Mouse (Mus musculus): ENCODE data around the gene Gpr156. TPM values are rescaled to one million over a fixed set of nuclear protein-coding genes. Genes with fewer than 3 reads are reported as not detected.

Gene Gpr156
- total and polyA plus RNA-seq, 3 experiments = 0.08 to 0.09 TPM; not detected in 1

DNA sequence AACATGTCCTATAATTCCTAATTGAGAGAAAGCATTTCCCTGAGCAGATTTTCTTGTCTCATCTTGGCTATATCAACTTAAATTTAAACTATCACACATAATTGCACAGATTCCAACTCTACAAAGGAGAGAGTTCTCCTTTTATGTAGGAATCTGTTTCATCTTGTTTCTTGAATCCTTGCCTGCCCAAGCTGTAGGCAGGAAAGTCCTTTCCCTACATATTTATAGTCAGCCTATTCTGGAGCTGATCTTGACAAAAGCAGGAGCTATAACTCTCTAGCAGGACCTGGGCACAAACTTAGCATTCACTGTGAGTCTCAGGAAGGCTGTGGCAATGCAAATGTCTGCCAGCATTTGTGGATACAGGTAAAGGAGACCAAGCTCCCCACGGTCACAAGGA lies 125.9 kb downstream of the Gpr156 start:
- no peak overlapping the region for H3K4me3 ChIP-seq (replicated peaks in 1 of 3; ENCODE audit: low read depth in 2 of 3, low read length in 2 of 3, poor library complexity in 1 of 3)
- no peak overlapping the region for H3K9ac ChIP-seq (ENCODE audit: insufficient read depth, low read depth)
- H3K4me2 ChIP-seq (ENCODE audit: insufficient read depth, low read depth, poor library complexity, severe bottlenecking) = no peak overlapping the region
- dilution Hi-C loops (cut with MboI; ENCODE audit: extremely low pct_ligation_motif_present, extremely low pct_unique_long_range_greater_than_20kb, low sequenced_read_pairs) (no loop called here), in situ Hi-C loops (cut with MboI; ENCODE audit: low pct_ligation_motif_present, low pct_unique_long_range_greater_than_20kb, low sequenced_read_pairs) (no loop called here)
- H3K36me3 ChIP-seq (replicated peaks in 1 of 2; ENCODE audit: control insufficient read depth in 1 of 2, insufficient read depth in 1 of 2, low read length in 1 of 2) = no peaks in the 10 kb centered on the region
- H3K27me3 ChIP-seq (replicated peaks) = no peaks in the 10 kb centered on the region
- no peaks in the 10 kb centered on the region for H3K4me1 ChIP-seq (ENCODE audit: control insufficient read depth in 1 of 2, insufficient read depth in 2 of 2)
- H3K9me3 ChIP-seq (replicated peaks; ENCODE audit: low read length) = no peaks in the 10 kb centered on the region
- DNase-seq (ENCODE audit: extremely low read depth) = no peak
- H3K79me2 ChIP-seq (replicated peaks; ENCODE audit: control insufficient read depth, extremely low read depth, insufficient read depth, poor library complexity, severe bottlenecking) = no peaks in the 10 kb centered on the region
- H3K27ac ChIP-seq (ENCODE audit: insufficient read depth, low read depth) = no peak overlapping the region
- TF ChIP-seq TBP (conservative IDR thresholded peaks at IDR 0.05; ENCODE audit: low read depth, low read length) (no peak), MYC (IDR thresholded peaks at IDR 0.05; ENCODE audit: low read depth, low read length) (no peak), POLR2AphosphoS2 (IDR thresholded peaks at IDR 0.05; ENCODE audit: low read depth, low read length) (no peak)

DNA sequence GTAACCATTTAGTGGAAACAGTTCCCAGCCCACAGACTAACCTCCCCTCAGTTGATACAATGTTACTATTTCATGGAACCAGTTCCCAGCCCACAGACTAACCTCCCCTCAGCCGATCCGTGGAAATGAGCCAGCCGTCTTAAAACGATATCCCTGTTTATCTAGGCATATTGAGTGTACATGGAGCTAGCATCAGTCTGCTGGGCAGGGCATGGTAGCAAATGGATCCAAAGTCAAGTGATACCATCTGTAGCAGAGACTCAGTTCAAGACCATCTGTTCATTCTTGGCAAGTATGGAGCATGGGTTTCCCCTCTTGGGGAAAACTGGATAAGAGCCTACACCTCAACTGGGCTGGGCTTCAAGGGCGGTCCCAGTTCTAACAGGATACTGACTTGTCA lies 128.3 kb downstream of the Gpr156 start:
- Histone ChIP-seq H3K4me3 (replicated peaks in 1 of 3; ENCODE audit: low read depth in 2 of 3, low read length in 2 of 3, poor library complexity in 1 of 3) (no peak overlapping the region), H3K4me1 (ENCODE audit: control insufficient read depth in 1 of 2, insufficient read depth in 2 of 2) (peaks cover 0 to 5% of the 10 kb centered on the region in 2 experiments; a peak in 1 of 4 replicates), H3K27me3 (replicated peaks) (no peaks in the 10 kb centered on the region), H3K9ac (ENCODE audit: insufficient read depth, low read depth) (no peak overlapping the region), H3K79me2 (replicated peaks; ENCODE audit: control insufficient read depth, extremely low read depth, insufficient read depth, poor library complexity, severe bottlenecking) (no peaks in the 10 kb centered on the region), H3K4me2 (ENCODE audit: insufficient read depth, low read depth, poor library complexity, severe bottlenecking) (no peak overlapping the region), H3K36me3 (replicated peaks in 1 of 2; ENCODE audit: control insufficient read depth in 1 of 2, insufficient read depth in 1 of 2, low read length in 1 of 2) (no peaks in the 10 kb centered on the region), H3K9me3 (replicated peaks; ENCODE audit: low read length) (no peaks in the 10 kb centered on the region), H3K27ac (ENCODE audit: insufficient read depth, low read depth) (no peak overlapping the region)
- in situ Hi-C loops (cut with MboI; ENCODE audit: low pct_ligation_motif_present, low pct_unique_long_range_greater_than_20kb, low sequenced_read_pairs) = no loop called here
- dilution Hi-C loops (cut with MboI; ENCODE audit: extremely low pct_ligation_motif_present, extremely low pct_unique_long_range_greater_than_20kb, low sequenced_read_pairs) = no loop called here
- TF ChIP-seq NRF1 (IDR thresholded peaks at IDR 0.05; ENCODE audit: low read depth, low read length) (no peak), MXI1 (IDR thresholded peaks at IDR 0.05; ENCODE audit: low read depth, low read length) (no peak), E2F4 (IDR thresholded peaks at IDR 0.05; ENCODE audit: insufficient replicate concordance, low read depth, low read length) (no peak), EP300 (IDR thresholded peaks at IDR 0.05; ENCODE audit: low read length) (no peak), MAX (IDR thresholded peaks at IDR 0.05; ENCODE audit: low read length) (no peak), POLR2A (IDR thresholded peaks at IDR 0.05; ENCODE audit: low read depth, low read length) (no peak)
- DNase-seq (ENCODE audit: extremely low read depth) = no peak

- no peak for DNase-seq (ENCODE audit: extremely low read depth)
- H3K79me2 ChIP-seq (replicated peaks; ENCODE audit: control insufficient read depth, extremely low read depth, insufficient read depth, poor library complexity, severe bottlenecking) = no peaks in the 10 kb centered on the region
- H3K27ac ChIP-seq (ENCODE audit: insufficient read depth, low read depth) = no peak overlapping the region
- H3K27me3 ChIP-seq (replicated peaks) = no peaks in the 10 kb centered on the region
- H3K4me1 ChIP-seq (ENCODE audit: control insufficient read depth in 1 of 2, insufficient read depth in 2 of 2) = peaks cover 0 to 5% of the 10 kb centered on the region in 2 experiments; a peak in 1 of 4 replicates
- no peaks in the 10 kb centered on the region for H3K9me3 ChIP-seq (replicated peaks; ENCODE audit: low read length)
- H3K4me2 ChIP-seq (ENCODE audit: insufficient read depth, low read depth, poor library complexity, severe bottlenecking) = no peak overlapping the region
- H3K4me3 ChIP-seq (replicated peaks in 1 of 3; ENCODE audit: low read depth in 2 of 3, low read length in 2 of 3, poor library complexity in 1 of 3) = no peak overlapping the region
- no peak overlapping the region for H3K9ac ChIP-seq (ENCODE audit: insufficient read depth, low read depth)
- no peaks in the 10 kb centered on the region for H3K36me3 ChIP-seq (replicated peaks in 1 of 2; ENCODE audit: control insufficient read depth in 1 of 2, insufficient read depth in 1 of 2, low read length in 1 of 2)
- dilution Hi-C loops (cut with MboI; ENCODE audit: extremely low pct_ligation_motif_present, extremely low pct_unique_long_range_greater_than_20kb, low sequenced_read_pairs) (no loop called here), in situ Hi-C loops (cut with MboI; ENCODE audit: low pct_ligation_motif_present, low pct_unique_long_range_greater_than_20kb, low sequenced_read_pairs) (no loop called here)
- TF ChIP-seq ZNF384 (IDR thresholded peaks at IDR 0.05; ENCODE audit: low read depth, low read length) = no peak
Measured at GRCm38 (mm10) chr16:38047781-38048558, 131.7 kb downstream of the Gpr156 start.

Other genes starting within 250 kb of the Gpr156 start
- 0.29 and 0.34 TPM in 2 replicates for gene Fstl1, start 139.6 kb upstream of the Gpr156 start, total RNA-seq (2012; rRNA removed)
- gene Fstl1, start 139.6 kb upstream of the Gpr156 start, total RNA-seq (2014; rRNA removed) = 0.59 and 1.2 TPM in 2 replicates
- gene Fstl1, start 139.6 kb upstream of the Gpr156 start, polyA plus RNA-seq (2012; ENCODE audit: insufficient read length, low read depth) = 0.80 and 0.87 TPM in 2 replicates
- gene Gm36028, start 55.4 kb upstream of the Gpr156 start, total RNA-seq (2012; rRNA removed) = 0.17 TPM in 1 of 2 replicates, not detected in the other
- gene Gm36028, start 55.4 kb upstream of the Gpr156 start, total RNA-seq (2014; rRNA removed) = 0.51 TPM in 1 of 2 replicates, not detected in the other
- gene Gm36028, start 55.4 kb upstream of the Gpr156 start, polyA plus RNA-seq (2012; ENCODE audit: insufficient read length, low read depth) = 0.22 TPM in 1 of 2 replicates, not detected in the other
- gene Lrrc58, start 48.1 kb upstream of the Gpr156 start, total RNA-seq (2012; rRNA removed) = 28.4 and 31.3 TPM in 2 replicates
- 29.0 and 30.8 TPM in 2 replicates for gene Lrrc58, start 48.1 kb upstream of the Gpr156 start, total RNA-seq (2014; rRNA removed)
- gene Lrrc58, start 48.1 kb upstream of the Gpr156 start, polyA plus RNA-seq (2012; ENCODE audit: insufficient read length, low read depth) = 15.9 and 17.4 TPM in 2 replicates
- 15.5 and 15.9 TPM in 2 replicates for gene Gsk3b, start 172.5 kb downstream of the Gpr156 start, total RNA-seq (2012; rRNA removed)
- gene Gsk3b, start 172.5 kb downstream of the Gpr156 start, total RNA-seq (2014; rRNA removed) = 6.1 and 6.8 TPM in 2 replicates
- 27.4 and 30.8 TPM in 2 replicates for gene Gsk3b, start 172.5 kb downstream of the Gpr156 start, polyA plus RNA-seq (2012; ENCODE audit: insufficient read length, low read depth)

Measured in CH12.LX (cell line).